Mouse (Mus musculus) heart, postnatal 0 days (tissue): ENCODE measurements at regions not wholly inside any gene's neighbourhood (a gene's known extent, or its start where the extent isn't known, plus 50 kb on each side); places are given as distances from the start of the nearest gene placed in this dataset.

Source experiments
- CTCF ChIP-seq: IDR thresholded peaks from 2 replicates; pipeline ENCODE4 v1.5.1; 2016; ENCODE audit warnings: antibody characterized with exemption, control low read depth, low read depth
- EP300 ChIP-seq: IDR thresholded peaks from 2 replicates; pipeline ENCODE4 v1.6.1; 2016; ENCODE audit warnings: antibody characterized with exemption, low read depth

GRCm38 (mm10) chr2:146696277-146696676 is 159.4 kb upstream of the Kiz start:
- no peak for TF ChIP-seq EP300
- no peak for TF ChIP-seq CTCF
